Mouse (Mus musculus): ENCODE measurements around the gene Tbk1.

The Tbk1 gene

GRCm38 (mm10) chr10:121533137-121533872 is 53.3 kb downstream of the Tbk1 start:
- DNase-seq, result peak; percentile 46

GRCm38 (mm10) chr10:121531541-121531940 is 55.0 kb downstream of the Tbk1 start:
- no peak for DNase-seq

DNA sequence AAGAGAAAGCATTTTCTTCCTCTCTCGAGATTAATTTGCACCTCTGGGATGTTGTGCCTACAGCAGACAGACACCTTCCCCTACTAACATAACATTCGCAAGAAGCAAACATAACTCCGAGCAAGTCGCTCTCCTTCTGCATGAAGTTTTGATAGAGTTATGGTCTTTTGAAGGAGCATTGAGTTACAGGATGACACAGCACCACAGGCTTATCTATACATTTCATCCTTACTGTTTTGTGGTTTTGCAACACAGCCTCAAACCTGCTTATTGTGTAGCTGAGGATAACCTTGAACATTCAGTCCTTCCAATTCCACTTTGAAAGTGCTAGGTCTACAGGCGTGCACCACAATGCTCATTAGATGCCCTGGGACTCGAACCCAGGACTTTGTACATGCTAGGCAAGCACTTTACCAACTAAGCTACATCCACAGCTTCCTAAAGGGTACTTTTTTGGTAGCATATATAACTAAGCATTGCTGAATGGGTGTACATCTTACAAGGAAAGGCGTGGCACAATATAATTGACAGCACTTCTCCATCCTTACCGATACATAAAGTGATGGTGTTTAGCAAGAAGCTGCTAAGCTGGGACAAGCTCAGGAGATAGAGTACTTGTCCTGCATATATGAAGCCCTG is 56.1 kb downstream of the Tbk1 start:
- DNase-seq, result no peak

DNA sequence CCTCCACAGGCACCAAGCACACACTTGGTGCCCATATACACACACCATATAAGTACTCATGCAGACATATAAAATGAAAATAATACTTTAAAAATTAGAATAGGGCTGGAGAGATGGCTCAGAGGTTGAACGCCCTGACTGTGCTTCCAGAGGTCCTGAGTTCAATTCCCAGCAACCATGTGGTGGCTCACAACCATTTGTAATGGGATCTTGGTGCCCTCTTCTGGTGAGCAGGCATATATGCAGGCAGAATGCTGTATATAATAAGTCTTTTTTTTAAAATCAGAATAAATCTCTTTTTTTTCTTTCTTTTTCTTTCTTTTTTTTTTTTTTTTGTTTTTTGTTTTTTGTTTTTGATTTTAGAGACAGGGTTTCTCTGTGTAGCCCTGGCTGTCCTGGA is 57.3 kb downstream of the Tbk1 start:
- DNase-seq, result no peak

GRCm38 (mm10) chr10:121528470-121528869 is 58.1 kb downstream of the Tbk1 start:
- DNase-seq, result no peak

GRCm38 (mm10) chr10:121527114-121527513 is 59.5 kb downstream of the Tbk1 start:
- DNase-seq, result no peak

DNA sequence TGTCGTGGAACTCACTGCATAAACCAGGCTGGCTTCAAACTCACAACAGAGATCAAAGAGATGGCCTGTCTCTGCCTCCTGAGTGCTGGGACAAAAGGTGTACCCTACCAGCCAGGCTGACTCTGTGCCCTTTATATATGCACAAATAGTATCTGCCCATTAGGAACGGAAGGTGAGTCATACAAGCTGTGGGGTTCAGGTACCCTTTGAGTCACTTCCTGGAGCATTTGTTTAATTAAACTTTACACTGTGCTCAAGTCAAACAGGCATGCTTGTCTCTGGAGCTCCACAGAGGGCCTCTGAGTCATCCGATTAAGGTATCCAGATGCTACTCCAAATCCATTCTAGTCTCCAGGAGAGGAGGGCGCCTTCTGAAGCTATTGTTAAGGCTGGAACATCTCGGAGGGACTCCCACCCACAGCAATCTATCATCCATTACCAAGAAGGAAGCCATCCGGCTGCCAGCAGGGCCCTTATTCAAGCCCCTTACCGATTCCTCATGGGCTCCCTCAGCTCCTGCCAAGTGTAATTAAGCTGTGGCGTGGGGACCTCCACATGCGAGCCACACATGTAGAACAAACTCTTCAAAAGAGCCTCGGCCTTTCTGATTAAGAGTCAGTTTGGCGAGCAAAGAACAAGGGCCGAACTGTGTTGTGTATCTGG is 65.5 kb downstream of the Tbk1 start:
- no peak for DNase-seq

GRCm38 (mm10) chr10:121519710-121520109 is 66.9 kb downstream of the Tbk1 start:
- DNase-seq, result no peak

- DNase-seq, result peak; percentile 92
Observed at GRCm38 (mm10) chr10:121516008-121516600, 70.5 kb downstream of the Tbk1 start.

DNA sequence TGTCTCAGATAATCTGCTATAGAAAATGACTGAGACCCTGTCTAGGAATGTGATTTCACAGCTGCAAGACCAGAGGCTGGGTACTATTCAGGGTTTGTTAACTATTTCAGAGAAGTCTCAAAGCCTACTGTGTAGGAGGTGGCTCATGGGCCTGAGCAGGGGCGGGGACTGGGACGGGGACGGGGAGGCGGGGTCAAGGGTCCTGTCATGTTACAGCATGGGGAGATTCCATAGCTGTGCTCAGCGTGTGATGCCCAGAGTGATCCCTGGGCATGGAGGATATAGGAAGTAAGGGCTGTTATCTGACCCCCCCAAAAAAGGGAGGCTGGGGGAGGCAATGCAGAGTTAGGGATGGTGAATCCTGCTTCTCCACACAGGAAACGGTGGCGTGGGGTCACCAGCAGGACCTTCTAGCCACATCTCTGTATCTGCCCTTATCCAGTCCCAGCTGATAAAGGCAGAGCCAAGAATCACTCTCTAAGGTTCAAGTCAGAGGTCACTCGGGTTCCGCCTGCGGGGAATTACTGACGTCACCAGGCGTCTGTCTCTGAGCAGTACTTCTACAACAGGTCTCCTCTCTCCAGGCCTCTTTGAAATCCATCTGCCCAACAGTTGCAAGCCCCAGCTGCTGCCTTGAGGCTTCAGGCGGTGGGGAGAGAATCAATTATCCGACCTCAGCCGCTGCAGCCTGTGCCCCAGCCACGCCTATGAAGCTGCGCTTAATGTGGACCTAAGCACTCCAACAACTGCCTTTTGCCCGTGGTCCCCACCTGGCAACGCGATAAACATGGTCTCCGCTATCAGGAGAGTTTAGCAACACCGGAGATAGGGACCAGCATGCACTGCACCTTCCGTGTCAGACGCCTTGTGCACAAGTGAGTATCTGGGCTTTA is 76.6 kb downstream of the Tbk1 start:
- no peak for DNase-seq

- DNase-seq, result no peak
Observed at GRCm38 (mm10) chr10:121507755-121508544, 78.6 kb downstream of the Tbk1 start.

GRCm38 (mm10) chr10:121506731-121507583 is 79.6 kb downstream of the Tbk1 start:
- DNase-seq, result peak; percentile 68

DNA sequence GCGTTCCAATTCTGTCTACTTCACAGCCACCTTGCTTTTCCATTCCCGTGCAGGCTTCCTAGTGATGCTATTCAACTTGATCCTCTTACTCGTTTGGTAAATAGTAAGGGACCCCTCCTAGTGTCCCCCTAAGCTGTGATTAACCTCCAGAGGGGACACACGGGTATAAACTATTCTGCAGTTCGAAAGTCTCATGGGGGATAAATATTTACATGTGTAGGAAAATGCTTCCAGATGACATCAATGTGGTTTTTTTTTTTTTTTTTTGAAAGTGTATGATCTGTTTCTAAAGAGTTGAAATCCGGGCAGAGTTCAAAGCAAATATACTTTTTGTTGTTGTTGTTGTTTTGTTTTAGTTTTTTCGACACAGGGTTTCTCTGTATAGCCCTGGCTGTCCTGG is 80.7 kb downstream of the Tbk1 start:
- DNase-seq, result no peak

DNA sequence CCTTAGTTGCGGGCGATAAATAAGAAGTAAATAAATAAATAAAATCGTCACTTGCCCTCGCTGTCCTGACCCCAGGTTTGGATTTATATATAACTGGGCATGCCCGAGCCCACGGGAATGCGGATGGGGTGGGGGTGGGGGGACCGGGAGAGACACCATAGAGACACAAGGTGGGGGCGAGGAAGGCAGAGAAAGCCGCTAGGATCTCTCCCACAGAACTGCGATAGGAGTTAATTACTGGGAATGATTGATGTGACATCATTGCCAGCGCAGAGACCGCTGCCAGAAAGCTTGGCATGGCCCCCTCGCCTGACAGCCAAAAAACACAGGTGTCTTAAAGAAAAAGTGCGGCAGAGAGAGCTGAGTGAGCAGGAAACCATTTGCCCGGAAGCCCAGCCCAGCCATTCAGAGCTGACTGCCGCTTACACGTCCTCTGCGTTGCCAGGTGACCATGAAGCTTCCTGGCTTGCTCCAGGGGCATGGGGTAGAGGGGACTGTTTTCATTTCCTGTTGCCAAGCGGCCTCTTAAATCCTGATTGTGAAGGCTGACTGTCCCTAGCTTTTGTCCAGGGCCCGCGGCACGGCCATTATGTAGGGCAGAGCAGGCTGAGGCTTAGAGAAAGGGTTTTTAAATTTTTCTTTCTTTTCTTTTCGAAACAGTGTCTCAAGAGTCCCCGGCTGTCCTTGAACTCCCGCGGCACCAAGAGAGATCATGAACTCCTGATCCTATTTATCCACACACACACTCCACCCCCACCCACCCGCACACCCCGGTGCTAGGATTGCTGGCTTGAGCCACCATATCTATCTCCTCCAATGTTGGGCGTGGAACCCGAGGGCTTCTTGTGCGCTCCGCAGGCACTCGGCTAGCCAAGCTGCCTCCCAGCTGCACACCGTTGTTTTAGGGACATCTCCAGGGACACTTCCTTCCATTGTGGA is 81.3 kb downstream of the Tbk1 start:
- DNase-seq, result peak; percentile 75

GRCm38 (mm10) chr10:121501160-121501559 is 85.4 kb downstream of the Tbk1 start:
- no peak for DNase-seq

- DNase-seq, result no peak
Observed at GRCm38 (mm10) chr10:121500034-121500433, 86.6 kb downstream of the Tbk1 start.

DNA sequence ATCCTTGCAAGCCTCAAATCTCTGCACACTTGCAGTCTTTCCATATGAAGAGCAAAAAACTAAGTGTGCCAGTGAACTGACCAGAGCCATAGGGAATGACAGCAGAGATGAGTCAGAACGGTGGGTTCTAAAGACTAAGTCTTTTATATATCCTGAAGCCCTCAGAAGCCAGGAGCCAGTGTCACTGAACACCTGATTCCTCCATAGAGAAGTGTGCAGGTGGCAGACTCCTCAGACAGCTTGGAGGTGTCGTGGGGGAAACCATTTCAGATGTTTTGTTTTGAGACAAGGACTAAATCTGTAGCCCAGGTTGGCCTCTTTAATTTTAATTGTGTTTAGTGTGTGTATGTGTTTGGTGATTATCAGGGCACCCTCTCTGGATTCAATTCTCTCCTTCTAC is 87.5 kb downstream of the Tbk1 start:
- DNase-seq, result no peak

- DNase-seq, result peak; percentile 69
Observed at GRCm38 (mm10) chr10:121498481-121498904, 88.1 kb downstream of the Tbk1 start.

DNA sequence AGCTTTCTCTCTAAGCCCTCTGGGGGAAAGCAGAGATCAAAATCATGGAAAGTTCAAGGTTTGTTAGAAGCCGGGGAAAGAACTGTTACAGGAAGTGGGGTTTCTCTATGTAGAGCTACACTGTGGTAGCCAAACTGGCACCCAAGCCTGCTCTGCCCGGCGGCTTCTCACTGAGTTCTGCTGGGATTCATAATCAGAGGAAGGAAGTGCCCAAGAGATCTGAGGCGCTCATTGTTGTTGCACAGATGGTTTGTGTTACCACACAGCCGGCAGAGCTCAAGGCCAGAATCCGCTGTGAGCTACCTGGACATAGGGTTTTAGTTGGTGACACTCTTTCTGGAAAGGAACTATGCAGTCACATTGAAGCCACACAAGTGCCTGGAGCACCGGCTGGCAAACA is 88.6 kb downstream of the Tbk1 start:
- DNase-seq, result no peak

- DNase-seq, result no peak
Observed at GRCm38 (mm10) chr10:121496616-121497015, 90.0 kb downstream of the Tbk1 start.

All from kidney, adult 18-20 months (tissue).